Mouse (Mus musculus) neural tube, embryonic 14.5 days (tissue): ENCODE measurements around the gene Atp1b1. TPM values are rescaled to one million over a fixed set of nuclear protein-coding genes. Genes with fewer than 3 reads are reported as not detected.

Source experiments
- ATAC-seq: fragments of 200-750 bp; cut with Nextera tagmentation; 2 replicates; pipeline ENCODE4 v1.8.0; 2017; ENCODE audit warnings: low read depth, mild to moderate bottlenecking, moderate TSS enrichment, moderate library complexity
- H3K27ac ChIP-seq: fragments of 300-500 bp; sonication (generic); 2 replicates; pipeline ENCODE4 v1.5.1; 2014; ENCODE audit warnings: low read depth, mild to moderate bottlenecking, control low read depth, low read length, moderate library complexity, mixed read lengths
- H3K27me3 ChIP-seq: fragments of 300-500 bp; sonication (generic); 2 replicates; pipeline ENCODE4 v1.6.1; 2014; ENCODE audit warnings: low read length; ENCODE audit not compliant: control insufficient read depth, insufficient read depth
- H3K36me3 ChIP-seq: fragments of 300-500 bp; sonication (generic); 2 replicates; pipeline ENCODE4 v1.6.1; 2014; ENCODE audit warnings: low read length, mixed read lengths; ENCODE audit not compliant: control insufficient read depth, insufficient read depth
- H3K4me1 ChIP-seq: fragments of 300-500 bp; sonication (generic); 2 replicates; pipeline ENCODE4 v1.6.1; 2014; ENCODE audit warnings: low read length; ENCODE audit not compliant: control insufficient read depth, insufficient read depth
- H3K4me2 ChIP-seq: fragments of 300-500 bp; sonication (generic); 2 replicates; pipeline ENCODE4 v1.6.1; 2014; ENCODE audit warnings: mild to moderate bottlenecking, low read depth, low read length, control low read depth
- H3K4me3 ChIP-seq: fragments of 300-500 bp; sonication (generic); 2 replicates; pipeline ENCODE4 v1.5.1; 2014; ENCODE audit warnings: low read depth, low read length, control low read depth, mixed read lengths
- H3K9ac ChIP-seq: fragments of 300-500 bp; sonication (generic); replicated peaks from 2 replicates; pipeline ENCODE4 v1.6.1; 2014; ENCODE audit warnings: low read depth, mild to moderate bottlenecking, control low read depth, low read length, mixed read lengths
- H3K9me3 ChIP-seq: fragments of 300-500 bp; sonication (generic); 2 replicates; pipeline ENCODE4 v1.6.1; 2016; ENCODE audit warnings: low read length; ENCODE audit not compliant: control insufficient read depth
- WGBS: fragments of 180-500 bp; shearing (Covaris S2); extraction: QIAGEN DNeasy Blood & Tissue Kit; methylation state at CpG from one replicate; pipeline ENCODE4 v1.1.7; 2014; 5-methylcytosine and 5-hydroxymethylcytosine counted together
- polyA plus RNA-seq: library from polyadenylated mRNA; unstranded; fragments of >200 nt; fragmentation: Nextera tagmentation; extraction: Ambion mirVana; gene quantifications from 2 replicates; pipeline ENCODE4 v1.2.1, GENCODE M21; 2014

Gene Atp1b1
- polyA plus RNA-seq, 1 experiment from 2014 or later, result 266 TPM

- 35% methylated on average over 6 of the region's 6 CpGs for WGBS
- Histone ChIP-seq H3K36me3 (no peaks in the 10 kb centered on the region), H3K9me3 (no peaks in the 10 kb centered on the region), H3K27ac (no peak overlapping the region), H3K4me3 (no peak overlapping the region), H3K27me3 (no peaks in the 10 kb centered on the region), H3K4me2 (no peak overlapping the region), H3K4me1 (no peaks in the 10 kb centered on the region), H3K9ac (no peak overlapping the region)
- ATAC-seq, result no peak
These were observed 12.8 kb upstream of the Atp1b1 start for GRCm38 (mm10) chr1:164470985-164471384.

- no peak overlapping the region for H3K4me3 ChIP-seq
- no peaks in the 10 kb centered on the region for H3K9me3 ChIP-seq
- WGBS, result 85% methylated on average over 8 of the region's 8 CpGs
- no peaks in the 10 kb centered on the region for H3K4me1 ChIP-seq
- H3K27me3 ChIP-seq, result no peaks in the 10 kb centered on the region
- no peak overlapping the region for H3K27ac ChIP-seq
- ATAC-seq, result no peak
- no peak overlapping the region for H3K4me2 ChIP-seq
- H3K36me3 ChIP-seq, result no peaks in the 10 kb centered on the region
- no peak overlapping the region for H3K9ac ChIP-seq
These were observed 10.2 kb upstream of the Atp1b1 start for GRCm38 (mm10) chr1:164468329-164468728.

- no peak overlapping the region for H3K27ac ChIP-seq
- no peaks in the 10 kb centered on the region for H3K4me1 ChIP-seq
- 96% methylated on average over 10 of the region's 10 CpGs for WGBS
- H3K27me3 ChIP-seq, result no peaks in the 10 kb centered on the region
- no peaks in the 10 kb centered on the region for H3K36me3 ChIP-seq
- H3K4me3 ChIP-seq, result no peak overlapping the region
- no peak overlapping the region for H3K4me2 ChIP-seq
- H3K9me3 ChIP-seq, result no peaks in the 10 kb centered on the region
- no peak for ATAC-seq
- H3K9ac ChIP-seq, result no peak overlapping the region
These were observed 9.3 kb upstream of the Atp1b1 start for GRCm38 (mm10) chr1:164467406-164467805.

DNA sequence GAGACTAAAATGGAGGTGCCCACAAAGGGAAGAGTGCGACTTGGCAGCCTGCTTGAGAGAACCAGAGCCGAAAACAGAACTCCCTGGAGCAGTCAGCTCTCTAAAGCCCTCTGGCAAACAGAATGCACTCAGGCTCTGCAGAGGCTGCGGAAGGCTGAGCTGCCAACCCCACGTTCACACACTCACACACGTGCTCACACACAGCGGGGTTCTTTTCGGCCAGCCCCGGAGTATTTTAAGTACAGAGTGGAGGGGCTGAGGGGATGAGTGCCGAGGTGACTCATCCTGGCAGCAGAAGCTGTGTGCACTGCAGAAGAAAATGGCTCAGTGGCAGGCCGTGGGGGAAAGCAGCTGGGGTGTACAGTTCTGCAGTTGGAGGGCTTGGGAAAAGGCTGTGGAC, 3.6 kb upstream of the Atp1b1 start:
- Histone ChIP-seq H3K9me3 (no peaks in the 10 kb centered on the region), H3K4me2 (0 out of 2 replicates have a peak overlapping the region, but pooled peaks have one; percentile 18), H3K9ac (no peak overlapping the region; the same call in 1 of the 2 replicates), H3K27ac (no peak overlapping the region), H3K4me1 (peaks cover 3% of the 10 kb centered on the region), H3K4me3 (no peak overlapping the region), H3K27me3 (no peaks in the 10 kb centered on the region; the same call in 1 of the 2 replicates), H3K36me3 (no peaks in the 10 kb centered on the region)
- whole genome bisulfite sequencing, result 38% methylated on average over 10 of the region's 10 CpGs
- ATAC-seq, result no peak

- no peaks in the 10 kb centered on the region for H3K36me3 ChIP-seq
- H3K27ac ChIP-seq, result no peak overlapping the region
- 68% methylated on average over 13 of the region's 13 CpGs for whole genome bisulfite sequencing
- H3K4me1 ChIP-seq, result peaks cover 3% of the 10 kb centered on the region
- no peaks in the 10 kb centered on the region; the same call in 1 of the 2 replicates for H3K27me3 ChIP-seq
- H3K9me3 ChIP-seq, result no peaks in the 10 kb centered on the region
- no peak overlapping the region for H3K4me3 ChIP-seq
- no peak overlapping the region for H3K4me2 ChIP-seq
- no peak for ATAC-seq
- no peak overlapping the region for H3K9ac ChIP-seq
These were observed 3.0 kb upstream of the Atp1b1 start for GRCm38 (mm10) chr1:164460921-164461697.

GRCm38 (mm10) chr1:164459127-164459905, 1.2 kb upstream of the Atp1b1 start:
- peak overlapping the region; percentile 57 for H3K4me2 ChIP-seq
- no peaks in the 10 kb centered on the region for H3K36me3 ChIP-seq
- peak overlapping the region; percentile 82 for H3K9ac ChIP-seq
- peak overlapping the region; percentile 73 for H3K4me3 ChIP-seq
- H3K4me1 ChIP-seq, result peaks cover 3% of the 10 kb centered on the region
- H3K27ac ChIP-seq, result peak overlapping the region; percentile 94
- ATAC-seq, result no peak
- H3K9me3 ChIP-seq, result no peaks in the 10 kb centered on the region
- WGBS, result 60% methylated on average over 12 of the region's 12 CpGs
- no peaks in the 10 kb centered on the region; the same call in 1 of the 2 replicates for H3K27me3 ChIP-seq

- WGBS, result 1% methylated on average over 22 of the region's 22 CpGs
- Histone ChIP-seq H3K4me3 (peak overlapping the region; percentile 73), H3K9me3 (no peaks in the 10 kb centered on the region), H3K27ac (peak overlapping the region; percentile 94), H3K27me3 (no peaks in the 10 kb centered on the region; the same call in 1 of the 2 replicates), H3K4me2 (peak overlapping the region; percentile 57), H3K36me3 (no peaks in the 10 kb centered on the region), H3K4me1 (peaks cover 3% of the 10 kb centered on the region), H3K9ac (peak overlapping the region; percentile 82)
- ATAC-seq, result peak; percentile 52
These were observed 481 bp upstream of the Atp1b1 start for GRCm38 (mm10) chr1:164458621-164459051.

DNA sequence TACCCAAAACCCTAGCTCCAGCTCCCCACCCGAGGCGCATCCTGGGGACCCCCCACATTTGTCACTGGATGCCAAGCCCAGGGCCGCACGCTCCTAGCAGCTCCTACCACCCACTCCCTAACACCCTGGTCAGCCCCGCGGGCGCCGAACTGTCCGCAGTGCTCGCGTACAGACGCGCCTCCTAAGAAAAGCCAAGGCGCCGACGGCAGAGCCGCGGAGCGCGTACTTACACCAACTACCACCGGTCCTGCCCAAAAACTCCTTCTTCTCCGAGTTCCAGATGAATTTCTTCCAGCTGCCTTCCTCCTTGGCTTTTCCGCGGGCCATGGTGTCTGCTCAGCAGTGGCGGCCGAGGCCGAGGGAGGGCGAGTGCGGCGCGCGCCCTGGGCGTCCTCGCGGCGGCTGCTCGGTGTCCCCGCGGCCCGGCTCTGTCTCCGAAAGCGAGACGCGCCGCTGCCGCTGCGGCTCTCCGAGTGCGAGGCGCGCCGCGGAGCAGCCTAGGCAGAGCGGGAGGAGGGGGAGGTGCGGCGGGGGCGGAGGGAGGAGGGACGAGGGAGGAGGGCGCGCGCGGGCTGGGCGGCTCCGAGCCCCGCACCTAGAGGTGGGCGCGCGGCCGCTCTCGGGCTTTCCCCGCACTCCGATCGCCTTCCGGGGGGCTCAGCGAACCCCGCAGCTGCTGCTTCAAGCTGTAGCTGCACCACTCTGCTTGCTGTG, 467 bp downstream of the Atp1b1 start:
- peak; percentile 92 for ATAC-seq
- Histone ChIP-seq H3K4me2 (peak overlapping the region; percentile 57), H3K27ac (peak overlapping the region; percentile 94), H3K9ac (peak overlapping the region; percentile 82), H3K27me3 (no peaks in the 10 kb centered on the region; the same call in 1 of the 2 replicates), H3K36me3 (peaks cover 2% of the 10 kb centered on the region), H3K9me3 (no peaks in the 10 kb centered on the region), H3K4me1 (peaks cover 3% of the 10 kb centered on the region), H3K4me3 (peak overlapping the region; percentile 73)
- WGBS, result under 1% methylated on average over 74 of the region's 76 CpGs
